Mouse (Mus musculus) thymus, adult 2 months (tissue): ENCODE results near the gene Prkrip1.

Source experiments
- CTCF ChIP-seq: fragments of 200-500 bp; IDR thresholded peaks from 2 replicates; pipeline ENCODE4 v1.5.1; 2012; ENCODE audit warnings: mild to moderate bottlenecking, control low read depth, low read length, moderate library complexity, borderline replicate concordance; ENCODE audit not compliant: control insufficient read depth, poor library complexity, insufficient read depth; ENCODE audit errors: extremely low read depth
- POLR2A ChIP-seq: fragments of 200-500 bp; IDR thresholded peaks from 2 replicates; pipeline ENCODE4 v1.6.1; 2012; ENCODE audit warnings: mild to moderate bottlenecking, low read length, control low read depth, moderate library complexity; ENCODE audit not compliant: control insufficient read depth, poor library complexity, insufficient read depth; ENCODE audit errors: extremely low read depth

DNA sequence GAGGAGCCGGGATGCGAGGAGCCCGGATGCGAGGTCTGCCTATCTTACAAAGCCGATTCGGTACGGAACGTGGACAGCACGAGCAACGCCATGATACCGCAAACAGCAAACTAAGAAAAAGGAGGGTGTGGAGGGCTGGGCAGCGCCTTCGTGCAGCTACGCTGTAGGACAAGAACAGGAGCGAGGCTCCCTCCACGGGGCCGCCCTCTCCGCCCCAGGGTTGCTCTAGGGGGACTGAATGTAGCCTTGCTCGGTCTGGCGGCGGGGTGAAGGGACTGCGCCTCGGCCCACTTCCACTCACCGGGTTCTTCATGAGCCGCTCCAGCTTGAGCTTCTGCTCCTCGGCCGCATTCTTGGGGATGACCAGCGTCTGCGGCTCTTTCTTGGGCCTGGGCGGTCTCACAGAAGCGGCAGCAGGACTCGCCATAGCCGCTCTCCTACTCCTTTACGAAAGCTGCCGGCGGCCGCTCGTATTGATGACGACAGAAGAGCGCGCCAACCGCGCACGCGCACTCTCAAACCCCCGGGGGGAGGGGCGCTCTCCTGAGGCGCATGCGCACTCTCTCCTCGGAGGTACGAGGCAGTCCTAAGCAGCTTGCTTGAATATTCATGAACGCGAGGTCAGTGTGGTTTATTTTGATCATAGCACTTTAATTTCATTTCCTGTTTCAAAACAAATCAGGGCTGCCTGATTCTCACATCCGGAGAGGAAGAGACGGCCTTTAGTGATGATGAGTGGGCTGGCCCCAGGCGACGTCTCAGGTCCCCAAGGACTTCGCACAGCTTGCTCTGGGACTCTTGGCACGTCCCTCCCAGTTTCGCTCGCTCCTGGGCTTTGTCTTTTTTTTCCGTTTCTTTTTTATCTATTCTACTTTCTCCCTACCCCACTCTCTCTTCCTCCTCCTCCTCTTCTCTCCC is at the start of gene Prkrip1:
- TF ChIP-seq CTCF (no peak), POLR2A (peak; percentile 45; the same call in 1 of the 2 replicates)
